Mouse (Mus musculus) heart, adult 2 months (tissue): ENCODE measurements around the gene Fxyd7. TPM values are rescaled to one million over a fixed set of nuclear protein-coding genes. Genes with fewer than 3 reads are reported as not detected.

Source experiments
- DNase-seq, 2 experiments: peaks; one replicate each; pipeline ENCODE4 v3.0.0; 2021
- H3K27ac ChIP-seq: fragments of 200-600 bp; 2 replicates; pipeline ENCODE4 v1.8.1; 2022
- H3K27me3 ChIP-seq: fragments of 200-500 bp; 2 replicates; pipeline ENCODE4 v1.6.1; 2012; ENCODE audit warnings: mild to moderate bottlenecking, low read length, inconsistent platforms, mixed read lengths; ENCODE audit not compliant: control insufficient read depth, insufficient read depth
- H3K36me3 ChIP-seq: fragments of 200-500 bp; 2 replicates; pipeline ENCODE4 v1.6.1; 2012; ENCODE audit warnings: low read length, inconsistent platforms; ENCODE audit not compliant: control insufficient read depth, insufficient read depth
- H3K4me1 ChIP-seq: fragments of 200-500 bp; 2 replicates; pipeline ENCODE4 v1.6.1; 2011; ENCODE audit warnings: low read length; ENCODE audit not compliant: control insufficient read depth, insufficient read depth
- H3K4me3 ChIP-seq: fragments of 200-600 bp; 2 replicates; pipeline ENCODE4 v1.8.1; 2022
- H3K79me2 ChIP-seq: fragments of 200-500 bp; replicated peaks from 2 replicates; pipeline ENCODE4 v1.6.1; 2012; ENCODE audit warnings: mild to moderate bottlenecking, inconsistent platforms, low read length, moderate library complexity, mixed read lengths; ENCODE audit not compliant: control insufficient read depth, insufficient read depth
- H3K9ac ChIP-seq: fragments of 200-500 bp; 2 replicates; pipeline ENCODE4 v1.6.1; 2012; ENCODE audit warnings: low read depth, mild to moderate bottlenecking, control low read depth, inconsistent platforms, low read length, mixed read lengths
- CTCF ChIP-seq: fragments of 200-600 bp; IDR thresholded peaks from 2 replicates; pipeline ENCODE4 v1.8.1; 2022; ENCODE audit warnings: antibody characterized with exemption, mild to moderate bottlenecking, moderate library complexity
- EP300 ChIP-seq: fragments of 200-500 bp; IDR thresholded peaks from 2 replicates; pipeline ENCODE4 v1.6.1; 2011; ENCODE audit warnings: low read depth, low read length, control low read depth; ENCODE audit not compliant: insufficient read depth
- POLR2A ChIP-seq: fragments of 200-500 bp; IDR thresholded peaks from 2 replicates; pipeline ENCODE4 v1.6.1; 2011; ENCODE audit warnings: mild to moderate bottlenecking, low read depth, low read length, control low read depth; ENCODE audit not compliant: insufficient read depth
- WGBS: fragments of 180-500 bp; shearing (Covaris S2); methylation state at CpG from one replicate; pipeline ENCODE4 v1.1.7; 2018; 5-methylcytosine and 5-hydroxymethylcytosine counted together
- intact Hi-C: fragments of 180-260 bp; cut with DNase I; formaldehyde crosslinking; loops from one replicate; pipeline ENCODE4 v1.15.1; 2025
- microRNA-seq, 2 experiments: library from miRNA; unstranded; fragments of <30 nt; microRNA quantifications; one replicate each; pipeline ENCODE4 v1.2.0; 2021
- polyA plus RNA-seq: library from polyadenylated mRNA; depleted of rRNA; stranded (reverse); fragments of >200 nt; gene quantifications from 2 replicates; pipeline ENCODE4 v1.2.3, GENCODE M21; 2012; rRNA removed
- total RNA-seq, 2 experiments: library from RNA; stranded (reverse); gene quantifications; 2 replicates each; pipeline ENCODE4 v1.2.3; 2021

Fxyd7 gene
- total and polyA plus RNA-seq, 3 experiments = 0.63 to 3.4 (median 1.5) TPM

- H3K4me1 ChIP-seq = peaks cover 2% of the 10 kb centered on the region; the same call in 1 of the 2 replicates
- H3K36me3 ChIP-seq = no peaks in the 10 kb centered on the region
- intact Hi-C loops = no loop called here
- no peak overlapping the region for H3K27ac ChIP-seq
- no peak overlapping the region for H3K9ac ChIP-seq
- no peaks in the 10 kb centered on the region for H3K79me2 ChIP-seq
- no peak for DNase-seq
- TF ChIP-seq CTCF (no peak), POLR2A (no peak), EP300 (no peak)
- WGBS = 92% methylated on average over 1 of the region's 1 CpGs
- H3K27me3 ChIP-seq = no peaks in the 10 kb centered on the region
- H3K4me3 ChIP-seq = no peak overlapping the region
These were observed 43.5 kb downstream of the Fxyd7 start for GRCm38 (mm10) chr7:31007775-31008174.

- intact Hi-C loops = no loop called here
- H3K79me2 ChIP-seq = no peaks in the 10 kb centered on the region
- 34% methylated on average over 8 of the region's 8 CpGs for WGBS
- TF ChIP-seq EP300 (0 out of 2 replicates have a peak, but pooled peaks have one; percentile 26), CTCF (no peak), POLR2A (peak; percentile 47; the same call in 1 of the 2 replicates)
- peak; percentile 33 to 64 for DNase-seq
- no peak overlapping the region for H3K9ac ChIP-seq
- H3K4me1 ChIP-seq = peaks cover 10% of the 10 kb centered on the region
- H3K27me3 ChIP-seq = no peaks in the 10 kb centered on the region
- peak overlapping the region; percentile 43 for H3K27ac ChIP-seq
- no peak overlapping the region for H3K4me3 ChIP-seq
- H3K36me3 ChIP-seq = no peaks in the 10 kb centered on the region
These were observed 48.6 kb downstream of the Fxyd7 start for GRCm38 (mm10) chr7:31002650-31003049.

- H3K79me2 ChIP-seq = no peaks in the 10 kb centered on the region
- intact Hi-C loops = no loop called here
- DNase-seq = peak; percentile 67 to 84
- TF ChIP-seq POLR2A (0 out of 2 replicates have a peak, but pooled peaks have one; percentile 30), EP300 (no peak), CTCF (0 out of 2 replicates have a peak, but pooled peaks have one; percentile 20)
- H3K9ac ChIP-seq = 0 out of 2 replicates have a peak overlapping the region, but pooled peaks have one; percentile 1
- H3K27ac ChIP-seq = peak overlapping the region; percentile 61
- no peak overlapping the region for H3K4me3 ChIP-seq
- 0% methylated on average over 7 of the region's 7 CpGs for WGBS
- H3K36me3 ChIP-seq = no peaks in the 10 kb centered on the region
- peaks cover 10% of the 10 kb centered on the region for H3K4me1 ChIP-seq
- H3K27me3 ChIP-seq = no peaks in the 10 kb centered on the region
These were observed 50.7 kb downstream of the Fxyd7 start for GRCm38 (mm10) chr7:31000505-31001020.

- 89% methylated on average over 2 of the region's 2 CpGs for WGBS
- no peak for DNase-seq
- Histone ChIP-seq H3K27me3 (no peaks in the 10 kb centered on the region), H3K4me3 (no peak overlapping the region), H3K79me2 (no peaks in the 10 kb centered on the region), H3K9ac (no peak overlapping the region), H3K27ac (no peak overlapping the region), H3K4me1 (peaks cover 7% of the 10 kb centered on the region), H3K36me3 (no peaks in the 10 kb centered on the region)
- intact Hi-C loops = no loop called here
- TF ChIP-seq CTCF (peak; percentile 28; the same call in 1 of the 2 replicates), EP300 (no peak)
These were observed 54.8 kb downstream of the Fxyd7 start for GRCm38 (mm10) chr7:30996491-30996890.

GRCm38 (mm10) chr7:30993986-30994385 is 57.3 kb downstream of the Fxyd7 start:
- Histone ChIP-seq H3K79me2 (no peaks in the 10 kb centered on the region), H3K4me1 (no peaks in the 10 kb centered on the region), H3K4me3 (no peak overlapping the region), H3K27me3 (no peaks in the 10 kb centered on the region), H3K36me3 (no peaks in the 10 kb centered on the region), H3K27ac (no peak overlapping the region), H3K9ac (no peak overlapping the region)
- 82% methylated on average over 5 of the region's 5 CpGs for WGBS
- intact Hi-C loops = loop anchor here (5.0 kb wide), 1 partner anchor 103 kb away; no protein-coding TSS in a partner anchor
- DNase-seq = no peak
- TF ChIP-seq POLR2A (no peak), EP300 (no peak), CTCF (no peak)

Small RNA genes within 50 kb of the gene (microRNA-seq; reads per million reads assigned to microRNA genes)
- gene Mir7050 = 0 reads per million in 2 experiments

Other genes starting within 250 kb of the Fxyd7 start
- gene Ffar2, start 227.7 kb downstream of the Fxyd7 start, total RNA-seq = not detected
- gene Ffar2, start 227.7 kb downstream of the Fxyd7 start, polyA plus RNA-seq = 0.18 and 0.61 TPM in 2 replicates
- not detected for gene Ffar3, start 195.3 kb downstream of the Fxyd7 start, total RNA-seq
- not detected in 2 replicates for gene Ffar3, start 195.3 kb downstream of the Fxyd7 start, polyA plus RNA-seq
- gene Ffar1, start 189.9 kb downstream of the Fxyd7 start, total RNA-seq = not detected
- 0.20 TPM in 1 of 2 replicates, not detected in the other for gene Ffar1, start 189.9 kb downstream of the Fxyd7 start, polyA plus RNA-seq
- 1 to 10 TPM in 1 of 2 experiments, under 1 TPM in 1; 0.57 to 1.3 TPM for gene Cd22, start 171.1 kb downstream of the Fxyd7 start, total RNA-seq
- 1.1 and 8.1 TPM in 2 replicates for gene Cd22, start 171.1 kb downstream of the Fxyd7 start, polyA plus RNA-seq
- gene Mag, start 136.6 kb downstream of the Fxyd7 start, total RNA-seq = not detected
- gene Mag, start 136.6 kb downstream of the Fxyd7 start, polyA plus RNA-seq = 0.27 and 0.32 TPM in 2 replicates
- gene Hamp2, start 126.8 kb downstream of the Fxyd7 start, total RNA-seq = 1 to 10 TPM; 2.8 to 4.5 TPM
- 2.1 and 4.7 TPM in 2 replicates for gene Hamp2, start 126.8 kb downstream of the Fxyd7 start, polyA plus RNA-seq
- 10 to 100 TPM; 11.8 to 14.2 TPM for gene Hamp, start 107.4 kb downstream of the Fxyd7 start, total RNA-seq
- gene Hamp, start 107.4 kb downstream of the Fxyd7 start, polyA plus RNA-seq = 114 and 141 TPM in 2 replicates
- 100 to 1,000 TPM; 103 to 110 TPM for gene Usf2, start 94.7 kb downstream of the Fxyd7 start, total RNA-seq
- 124 and 135 TPM in 2 replicates for gene Usf2, start 94.7 kb downstream of the Fxyd7 start, polyA plus RNA-seq
- 1 to 10 TPM; 3.7 to 4.3 TPM for gene Lsr, start 78.0 kb downstream of the Fxyd7 start, total RNA-seq
- gene Lsr, start 78.0 kb downstream of the Fxyd7 start, polyA plus RNA-seq = 5.6 and 7.6 TPM in 2 replicates
- gene Fam187b, start 77.7 kb downstream of the Fxyd7 start, total RNA-seq = not detected
- gene Fam187b, start 77.7 kb downstream of the Fxyd7 start, polyA plus RNA-seq = 0.29 and 0.53 TPM in 2 replicates
- 10 to 100 TPM; 30.5 to 31.1 TPM for gene Fxyd5, start 9.0 kb downstream of the Fxyd7 start, total RNA-seq
- gene Fxyd5, start 9.0 kb downstream of the Fxyd7 start, polyA plus RNA-seq = 45.0 and 55.2 TPM in 2 replicates
- gene Fxyd1, start 5.7 kb upstream of the Fxyd7 start, total RNA-seq = 100 to 1,000 TPM; 839 to 985 TPM
- gene Fxyd1, start 5.7 kb upstream of the Fxyd7 start, polyA plus RNA-seq = 1,788 and 1,851 TPM in 2 replicates
- 1 to 10 TPM; 3.8 to 3.9 TPM for gene Lgi4, start 7.9 kb upstream of the Fxyd7 start, total RNA-seq
- gene Lgi4, start 7.9 kb upstream of the Fxyd7 start, polyA plus RNA-seq = 5.4 and 6.5 TPM in 2 replicates
- 1 to 10 TPM; 1.6 to 2.5 TPM for gene Fxyd3, start 25.2 kb upstream of the Fxyd7 start, total RNA-seq
- gene Fxyd3, start 25.2 kb upstream of the Fxyd7 start, polyA plus RNA-seq = 4.9 and 5.5 TPM in 2 replicates
- 1 to 10 TPM; 1.7 to 2.6 TPM for gene Hpn, start 63.8 kb upstream of the Fxyd7 start, total RNA-seq
- 2.8 and 5.1 TPM in 2 replicates for gene Hpn, start 63.8 kb upstream of the Fxyd7 start, polyA plus RNA-seq
- 10 to 100 TPM; 31.8 to 32.5 TPM for gene Scn1b, start 75.5 kb upstream of the Fxyd7 start, total RNA-seq
- 39.7 and 41.9 TPM in 2 replicates for gene Scn1b, start 75.5 kb upstream of the Fxyd7 start, polyA plus RNA-seq
- 10 to 100 TPM; 27.9 to 33.7 TPM for gene Gramd1a, start 104.4 kb upstream of the Fxyd7 start, total RNA-seq
- gene Gramd1a, start 104.4 kb upstream of the Fxyd7 start, polyA plus RNA-seq = 49.2 and 64.3 TPM in 2 replicates
- not detected for gene Scgb2b2, start 239.0 kb upstream of the Fxyd7 start, total RNA-seq
- not detected in 2 replicates for gene Scgb2b2, start 239.0 kb upstream of the Fxyd7 start, polyA plus RNA-seq
- gene Scgb1b2, start 240.4 kb upstream of the Fxyd7 start, total RNA-seq = not detected
- gene Scgb1b2, start 240.4 kb upstream of the Fxyd7 start, polyA plus RNA-seq = not detected in 2 replicates